Mouse (Mus musculus) ES-Bruce4 (cell line): Measurements from ENCODE around the gene Ndufs3. TPM values are rescaled to one million over a fixed set of nuclear protein-coding genes. Genes with fewer than 3 reads are reported as not detected.

Experiments
- H3K27ac ChIP-seq: 2 replicates; pipeline ENCODE4 v1.5.1; 2012; ENCODE audit warnings: low read length, inconsistent platforms; ENCODE audit not compliant: insufficient read depth
- H3K27me3 ChIP-seq: 2 replicates; pipeline ENCODE4 v1.6.1; 2012; ENCODE audit warnings: mild to moderate bottlenecking, low read length, inconsistent platforms; ENCODE audit not compliant: control insufficient read depth, poor library complexity, insufficient read depth, severe bottlenecking
- H3K36me3 ChIP-seq: 2 replicates; pipeline ENCODE4 v1.6.1; 2012; ENCODE audit warnings: inconsistent platforms, mild to moderate bottlenecking, low read length, moderate library complexity; ENCODE audit not compliant: control insufficient read depth, poor library complexity, insufficient read depth, severe bottlenecking
- H3K4me1 ChIP-seq: one replicate; pipeline ENCODE4 v1.8.1; 2011; ENCODE audit warnings: low read length; ENCODE audit not compliant: control insufficient read depth, insufficient read depth
- H3K4me3 ChIP-seq: 2 replicates; pipeline ENCODE4 v1.5.1; 2011; ENCODE audit warnings: low read depth, mild to moderate bottlenecking, low read length
- H3K9ac ChIP-seq: 2 replicates; pipeline ENCODE4 v1.6.1; 2012; ENCODE audit warnings: low read depth, mild to moderate bottlenecking, inconsistent platforms; ENCODE audit not compliant: poor library complexity, severe bottlenecking
- H3K9me3 ChIP-seq: replicated peaks from 2 replicates; pipeline ENCODE4 v1.6.1; 2012; ENCODE audit warnings: mild to moderate bottlenecking, low read length, inconsistent platforms; ENCODE audit not compliant: control insufficient read depth, poor library complexity, insufficient read depth, severe bottlenecking
- CTCF ChIP-seq: IDR thresholded peaks from one replicate; pipeline ENCODE4 v1.8.1; 2011; ENCODE audit warnings: low read depth, low read length
- EP300 ChIP-seq: IDR thresholded peaks from 2 replicates; pipeline ENCODE4 v1.6.1; 2011; ENCODE audit warnings: low read depth, low read length; ENCODE audit not compliant: insufficient read depth
- POLR2A ChIP-seq: IDR thresholded peaks from one replicate; pipeline ENCODE4 v1.8.1; 2011; ENCODE audit warnings: low read length; ENCODE audit not compliant: insufficient read depth
- polyA plus RNA-seq: library from polyadenylated mRNA; stranded (reverse); fragments of >200 nt; gene quantifications from 2 replicates; pipeline ENCODE4 v1.2.4, GENCODE M21; 2011; ENCODE audit warnings: low read depth; ENCODE audit not compliant: missing spikeins, insufficient read depth, insufficient read length

The Ndufs3 gene
- polyA plus RNA-seq, 1 experiment, result 90.1 TPM

DNA sequence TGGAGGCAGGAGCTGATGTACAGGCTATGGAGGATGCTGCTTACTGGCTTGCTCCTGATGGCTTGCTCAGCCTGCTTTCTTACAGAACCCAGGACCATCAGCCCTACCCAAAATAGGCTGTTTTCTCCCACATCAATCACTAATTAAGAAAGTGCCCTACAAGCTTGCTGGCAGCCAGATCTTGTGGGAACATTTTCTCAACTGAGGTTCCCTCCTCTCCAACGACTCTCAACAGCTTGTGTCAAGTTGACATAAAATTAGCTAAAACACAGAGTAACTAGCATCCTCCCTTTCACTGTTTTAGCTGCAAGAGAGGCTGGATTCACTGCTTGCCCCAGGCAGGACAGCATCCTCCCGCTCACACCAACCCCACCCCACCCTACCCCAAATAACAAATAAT is 22.8 kb downstream of the Ndufs3 start:
- no peaks in the 10 kb centered on the region for H3K36me3 ChIP-seq
- peaks cover 5% of the 10 kb centered on the region; the same call in 1 of the 2 replicates for H3K27me3 ChIP-seq
- H3K27ac ChIP-seq, result no peak overlapping the region
- TF ChIP-seq CTCF (no peak), POLR2A (no peak), EP300 (no peak)
- no peak overlapping the region for H3K9ac ChIP-seq
- no peaks in the 10 kb centered on the region for H3K4me1 ChIP-seq
- no peak overlapping the region for H3K4me3 ChIP-seq
- no peaks in the 10 kb centered on the region for H3K9me3 ChIP-seq

DNA sequence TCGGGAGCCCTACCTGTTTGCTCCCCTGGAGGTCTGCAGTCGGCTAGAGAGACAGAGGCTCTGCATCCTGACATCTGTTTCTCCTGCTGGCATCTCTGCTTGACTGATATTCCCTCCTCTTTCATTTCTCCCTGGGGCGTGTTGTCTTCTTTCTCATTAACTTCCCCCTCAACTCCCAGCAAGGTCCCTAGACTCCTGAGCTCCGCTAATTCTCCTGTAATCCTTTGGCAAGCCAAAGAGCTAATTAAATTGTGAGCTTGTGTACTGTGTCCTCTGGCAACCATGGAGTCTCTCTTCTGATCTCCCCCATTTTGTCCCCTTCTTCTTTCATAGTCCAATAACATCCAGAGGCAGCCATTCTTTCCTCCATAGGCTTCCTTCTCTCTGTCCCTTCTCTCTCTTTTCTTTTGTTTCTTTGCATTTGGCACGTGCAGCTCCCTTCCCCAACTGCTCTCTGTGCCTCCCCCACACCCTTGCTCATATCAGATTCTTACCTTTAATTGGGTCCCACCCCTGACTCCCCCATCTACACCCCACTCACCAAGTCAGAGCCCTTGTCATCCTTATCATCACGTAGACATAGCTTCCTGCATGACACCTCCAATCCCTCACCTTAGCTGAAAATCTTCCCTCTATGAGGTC is 24.4 kb downstream of the Ndufs3 start:
- TF ChIP-seq EP300, result no peak
- no peak for TF ChIP-seq CTCF
- no peak for TF ChIP-seq POLR2A

DNA sequence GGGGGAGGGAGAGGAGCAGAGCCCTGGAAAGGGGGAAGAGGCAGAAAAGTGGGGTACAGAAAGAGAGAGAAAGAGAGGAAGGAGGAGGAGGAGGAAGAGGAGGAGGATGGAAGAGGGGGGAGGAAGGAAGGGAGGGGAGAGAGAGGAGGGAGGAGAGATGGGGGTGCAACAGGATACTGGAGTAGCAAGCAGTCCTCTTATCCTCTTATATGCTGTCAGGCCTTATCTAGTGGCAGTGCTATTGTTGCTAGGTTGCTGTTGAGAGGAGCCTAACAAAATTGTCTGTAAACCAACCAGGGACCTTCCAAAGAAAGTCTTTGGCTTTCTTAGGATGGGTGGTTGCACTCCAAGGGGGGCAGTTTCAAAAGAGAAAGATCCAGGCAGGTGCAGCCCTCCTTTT is 25.2 kb downstream of the Ndufs3 start:
- no peaks in the 10 kb centered on the region for H3K4me1 ChIP-seq
- TF ChIP-seq EP300 (no peak), CTCF (no peak), POLR2A (no peak)
- H3K27ac ChIP-seq, result no peak overlapping the region
- no peaks in the 10 kb centered on the region for H3K36me3 ChIP-seq
- H3K4me3 ChIP-seq, result no peak overlapping the region
- no peak overlapping the region for H3K9ac ChIP-seq
- H3K9me3 ChIP-seq, result no peaks in the 10 kb centered on the region
- H3K27me3 ChIP-seq, result no peaks in the 10 kb centered on the region

More for the DNA sequence above, 24.4 kb downstream of the Ndufs3 start:
- Histone ChIP-seq H3K27ac (no peak overlapping the region), H3K4me1 (no peaks in the 10 kb centered on the region), H3K36me3 (no peaks in the 10 kb centered on the region), H3K27me3 (no peaks in the 10 kb centered on the region), H3K4me3 (no peak overlapping the region), H3K9ac (no peak overlapping the region), H3K9me3 (no peaks in the 10 kb centered on the region)

DNA sequence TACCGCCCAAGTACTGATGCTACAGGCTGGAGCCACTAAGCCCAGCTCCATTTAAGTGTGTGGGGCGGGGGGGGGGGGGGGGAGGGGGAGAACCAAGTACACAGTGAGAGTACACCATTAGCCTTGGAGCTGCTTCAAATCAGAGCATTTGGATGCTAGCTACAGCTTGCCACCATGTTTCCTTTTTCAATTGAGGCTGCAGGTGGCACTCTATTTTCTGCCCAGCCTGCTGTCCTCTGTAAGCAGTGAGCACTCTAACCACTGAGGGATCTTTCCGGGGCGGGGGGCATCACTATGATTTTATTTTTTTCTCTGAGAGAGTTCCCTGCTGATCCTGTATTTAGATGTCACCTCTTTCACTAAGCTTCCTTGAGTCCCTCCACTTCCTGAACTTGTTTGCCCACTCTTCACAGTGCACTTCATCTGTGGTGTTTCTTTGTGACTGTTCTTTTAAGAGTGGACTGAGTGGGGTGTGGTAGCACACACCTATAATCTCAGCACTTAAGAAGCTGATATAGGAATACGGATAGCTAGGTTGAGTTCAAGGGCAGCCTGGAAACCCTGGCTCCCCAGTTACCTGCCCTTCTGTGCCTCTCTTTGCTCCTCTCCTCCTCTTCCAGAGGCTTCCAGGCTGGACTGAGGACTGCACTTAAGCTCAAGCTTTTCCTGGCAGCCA is 26.9 kb downstream of the Ndufs3 start:
- H3K27me3 ChIP-seq, result no peaks in the 10 kb centered on the region
- H3K9ac ChIP-seq, result no peak overlapping the region
- no peaks in the 10 kb centered on the region for H3K4me1 ChIP-seq
- H3K4me3 ChIP-seq, result no peak overlapping the region
- H3K36me3 ChIP-seq, result no peaks in the 10 kb centered on the region
- no peaks in the 10 kb centered on the region for H3K9me3 ChIP-seq
- no peak for TF ChIP-seq CTCF
- TF ChIP-seq EP300, result no peak
- TF ChIP-seq POLR2A, result no peak
- no peak overlapping the region for H3K27ac ChIP-seq

DNA sequence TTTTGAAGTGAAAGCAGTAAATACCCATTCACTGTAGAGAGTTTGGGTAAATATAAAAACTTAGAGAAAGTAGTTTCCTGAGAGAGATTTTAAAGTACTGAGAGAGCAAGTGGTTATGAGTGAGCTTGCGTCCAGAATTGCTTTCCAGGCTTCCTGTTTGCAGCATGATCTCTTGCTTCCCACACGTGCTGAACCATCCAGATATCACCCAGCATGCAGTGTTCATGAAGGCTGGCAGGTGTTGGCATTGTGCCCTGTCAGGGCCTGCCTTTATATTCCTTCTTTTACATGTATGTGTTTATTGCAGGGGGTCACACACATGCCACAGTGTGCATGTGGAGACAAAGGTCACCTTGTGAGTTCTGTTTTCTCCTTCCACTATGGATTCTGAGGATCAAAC is 29.4 kb downstream of the Ndufs3 start:
- H3K36me3 ChIP-seq, result no peaks in the 10 kb centered on the region

DNA sequence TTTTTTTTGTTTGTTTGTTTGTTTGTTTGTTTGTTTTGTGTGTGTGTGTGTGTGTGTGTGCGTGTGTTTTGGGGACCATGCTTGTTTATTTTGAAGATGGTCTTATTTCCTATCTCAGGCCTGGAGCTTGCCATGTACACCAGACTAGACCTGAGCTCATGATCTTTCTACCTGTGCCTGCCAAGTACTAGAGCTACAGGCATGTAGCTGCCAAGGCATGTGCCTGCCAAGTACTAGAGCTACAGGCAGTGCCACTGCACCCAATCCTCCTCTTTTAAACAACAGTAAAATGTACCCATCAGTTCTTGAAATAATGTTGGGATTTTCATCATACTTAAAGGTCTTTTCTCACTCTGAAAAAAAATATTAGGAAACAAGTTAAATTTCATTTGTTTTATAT is 30.6 kb downstream of the Ndufs3 start:
- Histone ChIP-seq H3K36me3 (no peaks in the 10 kb centered on the region), H3K9me3 (no peaks in the 10 kb centered on the region), H3K27ac (no peak overlapping the region), H3K9ac (no peak overlapping the region), H3K4me1 (no peaks in the 10 kb centered on the region), H3K4me3 (no peak overlapping the region), H3K27me3 (no peaks in the 10 kb centered on the region)
- TF ChIP-seq CTCF (no peak), EP300 (no peak), POLR2A (no peak)

More for the DNA sequence above, 29.4 kb downstream of the Ndufs3 start:
- TF ChIP-seq CTCF (no peak), POLR2A (no peak), EP300 (no peak)
- Histone ChIP-seq H3K4me3 (no peak overlapping the region), H3K27me3 (no peaks in the 10 kb centered on the region), H3K4me1 (no peaks in the 10 kb centered on the region), H3K9ac (no peak overlapping the region), H3K27ac (no peak overlapping the region), H3K9me3 (no peaks in the 10 kb centered on the region)
